Mouse (Mus musculus) spleen, postnatal 14 days (tissue): ENCODE data around the gene Icam1.
"Not testable (repeated sequence)": the region's sequence is repeated elsewhere in the genome, so short reads cannot be mapped to it uniquely, and the experiment has no call there.

Experiments
- DNase-seq, 2 experiments: peaks; one replicate each; pipeline ENCODE4 v3.0.0; 2021 to 2022; ENCODE audit warnings: low spot score in 2 of 2

Icam1 gene

DNA sequence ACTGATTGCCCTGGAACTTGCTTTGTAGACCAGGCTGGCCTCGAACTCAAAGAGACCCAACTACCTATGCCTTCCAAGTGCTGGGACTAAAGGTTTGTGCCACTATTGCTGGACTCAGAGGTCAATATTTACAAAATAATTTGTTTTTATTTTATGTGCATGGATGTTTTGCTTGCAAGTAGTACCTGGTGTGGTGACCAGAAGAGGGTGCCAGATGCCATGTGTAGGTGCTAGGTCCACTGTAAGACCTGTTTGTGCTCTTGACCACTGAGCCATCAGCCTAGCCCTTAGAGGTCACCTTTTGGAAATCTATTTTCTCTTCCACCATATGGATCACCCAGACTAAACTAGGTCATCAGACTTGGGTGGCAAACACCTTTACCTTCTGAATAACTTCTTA lies 6.9 kb downstream of the Icam1 start:
- DNase-seq: no peak

DNA sequence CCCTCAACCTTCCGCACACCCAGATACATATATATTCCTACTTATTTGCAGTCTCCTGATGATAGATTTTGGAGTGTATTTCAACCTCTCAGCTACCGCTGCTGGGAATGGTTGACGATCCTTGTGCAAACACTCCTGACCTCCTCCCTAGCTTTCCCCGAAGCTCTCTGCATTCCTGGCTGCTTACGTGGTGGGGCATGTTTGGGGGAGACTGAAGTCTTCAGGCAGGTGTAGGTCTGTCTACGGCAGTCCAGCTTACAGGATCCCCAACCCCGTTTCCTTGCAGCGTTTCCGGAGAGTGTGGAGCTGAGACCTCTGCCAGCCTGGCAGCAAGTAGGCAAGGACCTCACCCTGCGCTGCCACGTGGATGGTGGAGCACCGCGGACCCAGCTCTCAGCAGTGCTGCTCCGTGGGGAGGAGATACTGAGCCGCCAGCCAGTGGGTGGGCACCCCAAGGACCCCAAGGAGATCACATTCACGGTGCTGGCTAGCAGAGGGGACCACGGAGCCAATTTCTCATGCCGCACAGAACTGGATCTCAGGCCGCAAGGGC lies 9.5 kb downstream of the Icam1 start:
- no peak for DNase-seq

DNA sequence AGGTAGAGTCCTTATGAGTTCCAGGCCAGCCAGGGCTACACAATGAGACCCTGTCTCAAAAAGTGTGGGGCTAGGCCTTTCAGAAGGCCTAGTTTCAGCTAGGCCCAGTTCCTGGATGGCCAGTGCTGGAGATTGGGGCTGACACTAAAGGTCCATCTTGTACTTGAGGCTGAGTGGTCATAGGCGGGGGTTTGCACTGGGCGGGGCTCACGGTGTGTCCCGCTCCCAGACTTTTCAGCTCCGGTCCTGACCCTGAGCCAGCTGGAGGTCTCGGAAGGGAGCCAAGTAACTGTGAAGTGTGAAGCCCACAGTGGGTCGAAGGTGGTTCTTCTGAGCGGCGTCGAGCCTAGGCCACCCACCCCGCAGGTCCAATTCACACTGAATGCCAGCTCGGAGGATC lies 11.1 kb downstream of the Icam1 start:
- no peak for DNase-seq

DNA sequence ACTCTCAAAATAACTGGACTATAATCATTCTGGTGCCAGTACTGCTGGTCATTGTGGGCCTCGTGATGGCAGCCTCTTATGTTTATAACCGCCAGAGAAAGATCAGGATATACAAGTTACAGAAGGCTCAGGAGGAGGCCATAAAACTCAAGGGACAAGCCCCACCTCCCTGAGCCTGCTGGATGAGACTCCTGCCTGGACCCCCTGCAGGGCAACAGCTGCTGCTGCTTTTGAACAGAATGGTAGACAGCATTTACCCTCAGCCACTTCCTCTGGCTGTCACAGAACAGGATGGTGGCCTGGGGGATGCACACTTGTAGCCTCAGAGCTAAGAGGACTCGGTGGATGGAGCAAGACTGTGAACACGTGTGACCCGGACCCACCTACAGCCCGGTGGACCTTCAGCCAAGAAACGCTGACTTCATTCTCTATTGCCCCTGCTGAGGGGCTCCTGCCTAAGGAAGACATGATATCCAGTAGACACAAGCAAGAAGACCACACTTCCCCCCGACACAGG lies 12.0 kb downstream of the Icam1 start:
- DNase-seq: no peak

DNA sequence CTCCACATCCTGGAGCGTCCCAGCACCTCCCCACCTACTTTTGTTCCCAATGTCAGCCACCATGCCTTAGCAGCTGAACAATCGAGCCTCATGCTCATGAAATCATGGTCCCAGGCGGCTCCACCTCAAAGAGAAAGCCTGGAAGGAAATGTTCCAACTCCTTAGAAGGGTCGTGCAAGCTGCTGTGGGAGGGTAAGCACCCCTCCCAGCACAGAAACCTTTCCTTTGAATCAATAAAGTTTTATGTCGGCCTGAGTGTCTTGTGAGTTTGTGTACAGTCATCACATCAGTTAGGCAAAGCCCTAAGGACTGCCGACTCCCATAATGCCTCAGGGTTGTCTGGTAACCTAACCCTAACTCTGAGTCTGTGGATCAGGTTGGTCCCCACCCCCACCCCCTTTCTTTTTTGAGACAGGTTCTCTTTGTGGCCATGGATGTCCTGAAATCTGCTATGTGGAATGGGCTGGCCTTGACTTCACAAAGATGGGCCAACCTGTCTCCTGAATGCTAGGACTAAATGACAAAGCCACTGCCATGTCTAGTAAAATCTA lies 12.8 kb downstream of the Icam1 start:
- DNase-seq: no peak

DNA sequence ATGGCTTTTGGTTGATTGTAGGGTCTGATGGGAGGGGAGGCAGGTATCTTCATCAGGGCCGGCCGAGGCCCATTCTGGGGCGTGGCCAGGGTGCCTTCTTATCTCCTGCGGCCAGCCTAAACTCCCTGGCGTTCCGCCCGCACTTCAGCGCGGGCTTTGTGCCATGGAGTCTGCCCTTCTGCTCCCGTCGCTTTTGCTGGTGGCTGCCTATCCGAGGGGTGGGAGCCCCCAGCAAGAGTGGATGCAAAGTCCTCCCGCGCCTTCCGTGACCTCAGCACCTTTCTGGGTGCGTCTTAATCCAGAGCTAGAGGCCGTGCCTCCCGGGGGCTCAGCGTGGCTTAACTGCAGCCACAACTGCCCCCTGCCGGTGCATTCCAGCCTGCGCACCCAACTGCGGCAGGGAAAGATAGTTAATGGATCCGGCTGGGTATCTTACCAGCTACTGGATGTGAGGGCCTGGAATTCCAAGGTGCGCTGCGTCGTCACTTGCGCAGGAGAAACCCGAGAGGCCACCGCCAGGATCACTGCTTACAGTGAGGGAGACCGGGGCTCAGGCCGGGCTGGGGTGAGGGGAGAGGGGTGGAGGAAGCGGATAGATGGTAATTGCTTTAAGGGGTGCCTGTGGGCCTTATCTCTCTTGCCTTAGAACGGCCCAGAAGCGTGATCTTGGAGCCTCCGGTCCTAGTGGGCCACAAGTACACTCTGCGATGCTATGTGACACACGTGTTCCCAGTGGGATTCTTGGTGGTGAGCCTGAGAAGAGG lies 13.7 kb downstream of the Icam1 start, which contains the start of gene Icam4:
TSS of gene Icam4 (plus strand) at position 83 of the 764 bp plus-strand sequence.
- DNase-seq: peak; percentile 75 to 84

DNA sequence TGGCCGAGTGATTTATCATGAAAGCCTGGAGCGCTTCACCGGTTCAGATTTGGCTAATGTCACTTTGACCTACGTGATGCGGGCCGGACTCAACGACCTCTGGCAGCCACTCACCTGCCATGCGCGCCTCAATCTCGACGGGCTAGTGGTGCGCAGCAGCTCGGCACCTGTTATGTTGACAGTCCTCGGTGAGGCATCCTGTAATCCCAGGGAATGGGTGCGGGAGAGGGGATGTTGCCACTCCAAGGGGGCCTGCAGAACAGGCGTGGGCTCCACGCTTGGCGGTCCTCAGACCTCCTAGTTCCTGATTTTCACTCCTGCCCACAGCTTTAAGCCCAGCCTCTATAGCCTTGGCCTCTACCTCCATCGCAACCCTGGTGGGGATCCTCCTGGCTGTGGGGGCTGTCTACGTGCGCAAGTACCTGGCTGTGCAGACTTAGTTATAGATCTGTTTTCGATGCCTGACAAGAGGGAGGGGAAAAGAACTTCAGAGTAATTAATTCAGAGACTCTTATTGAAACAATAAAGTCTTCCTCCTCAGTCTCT lies 14.3 kb downstream of the Icam1 start:
- peak in 1 of 2 experiments; percentile 35 for DNase-seq

DNA sequence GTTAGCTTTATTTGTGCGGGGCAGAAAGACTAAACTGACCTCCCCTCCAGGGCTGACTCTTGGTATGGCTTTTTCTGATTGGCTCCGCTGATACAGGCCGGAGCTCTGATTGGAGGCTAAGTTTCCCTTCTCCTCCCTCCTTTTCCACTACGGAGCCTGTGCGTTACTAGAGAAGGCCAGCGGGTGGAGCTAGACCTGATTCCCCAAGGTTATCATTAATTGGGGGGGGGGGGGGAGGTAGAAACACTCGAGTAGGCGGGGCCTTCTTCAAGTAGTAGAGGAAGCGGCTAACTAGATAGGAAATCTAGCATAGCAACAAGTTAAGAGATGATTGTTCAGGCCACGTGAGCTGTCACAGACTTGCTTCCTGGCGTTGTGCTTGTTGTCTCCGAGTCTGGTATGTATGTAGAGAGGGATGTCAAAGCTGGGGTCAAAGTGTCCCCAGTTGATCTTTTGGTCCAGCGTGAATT lies 15.0 kb downstream of the Icam1 start:
- DNase-seq: peak; percentile 83 to 86

DNA sequence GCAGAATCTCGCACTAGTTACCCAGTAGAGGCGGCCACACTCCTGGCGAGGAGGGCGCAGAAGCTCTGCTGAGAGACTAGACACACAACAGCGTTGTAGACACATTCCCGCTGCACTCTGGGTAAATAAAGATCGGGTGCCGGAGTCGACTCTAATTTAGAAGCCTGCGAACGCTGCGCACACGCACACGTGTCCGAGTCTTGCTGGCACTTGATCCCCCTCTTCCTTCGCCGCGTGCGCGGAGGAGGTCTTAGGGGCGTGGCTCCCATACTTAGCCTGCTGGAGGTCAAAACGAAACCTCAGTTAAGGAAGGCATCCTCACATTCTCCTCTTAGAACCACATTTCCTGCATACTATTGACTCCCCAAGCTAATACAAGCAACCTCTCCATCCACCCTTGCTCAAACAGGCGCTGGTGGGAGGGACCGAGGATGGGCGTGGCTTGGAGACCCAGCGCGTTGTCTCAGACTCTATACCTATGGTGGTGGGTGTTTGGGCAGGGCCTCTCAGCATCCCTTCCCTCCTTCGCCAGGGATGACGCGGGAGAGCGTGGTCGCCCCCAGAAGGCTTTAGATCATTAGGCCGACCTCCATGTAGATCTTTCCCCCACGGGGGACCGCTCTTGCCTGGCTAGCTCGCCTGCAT lies 15.6 kb downstream of the Icam1 start:
- peak; percentile 43 to 51 for DNase-seq

DNA sequence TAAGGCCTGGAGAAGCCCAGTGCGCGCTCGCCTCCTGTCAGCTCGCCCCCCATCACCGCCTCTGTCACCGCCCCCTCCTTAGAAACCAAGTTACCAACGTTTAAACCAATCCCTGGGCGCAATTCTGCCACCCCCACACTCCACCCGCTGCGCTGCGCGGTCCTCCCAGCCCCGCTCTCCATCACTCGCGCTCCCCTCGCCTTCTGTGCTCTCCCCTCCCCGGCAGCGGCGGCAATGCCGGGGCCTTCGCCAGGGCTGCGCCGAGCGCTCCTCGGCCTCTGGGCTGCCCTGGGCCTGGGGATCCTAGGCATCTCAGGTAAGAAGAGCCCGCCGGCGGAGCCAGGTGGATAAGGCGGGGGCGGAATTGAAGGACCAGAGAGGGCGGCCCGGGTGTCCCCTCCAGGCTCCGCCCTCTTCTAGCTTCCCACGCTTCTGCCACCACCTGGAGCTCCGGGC lies 16.1 kb downstream of the Icam1 start, which contains the start of gene Icam5:
TSS of gene Icam5 (plus strand) at position 178 of the 456 bp plus-strand sequence.
- no peak for DNase-seq

DNA sequence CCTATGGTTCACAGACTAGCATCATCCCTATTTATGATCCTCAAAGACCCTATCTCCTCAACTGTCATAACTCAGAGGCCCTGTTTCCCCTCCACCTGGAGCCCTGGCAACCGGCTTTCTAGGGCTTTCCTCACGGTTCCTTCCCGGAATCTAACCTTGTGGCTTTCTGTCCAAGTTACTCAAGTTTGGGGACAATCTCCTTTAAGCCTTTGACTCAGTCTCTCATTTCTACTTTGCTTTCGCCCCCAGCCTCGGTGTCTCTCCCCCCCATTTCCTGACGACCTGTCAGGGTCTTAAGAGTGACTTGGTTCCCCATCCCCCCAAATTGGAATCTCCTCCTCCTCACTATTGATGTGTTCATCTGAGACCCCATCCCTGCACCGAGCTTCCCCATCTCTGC lies 16.7 kb downstream of the Icam1 start:
- no peak for DNase-seq

DNA sequence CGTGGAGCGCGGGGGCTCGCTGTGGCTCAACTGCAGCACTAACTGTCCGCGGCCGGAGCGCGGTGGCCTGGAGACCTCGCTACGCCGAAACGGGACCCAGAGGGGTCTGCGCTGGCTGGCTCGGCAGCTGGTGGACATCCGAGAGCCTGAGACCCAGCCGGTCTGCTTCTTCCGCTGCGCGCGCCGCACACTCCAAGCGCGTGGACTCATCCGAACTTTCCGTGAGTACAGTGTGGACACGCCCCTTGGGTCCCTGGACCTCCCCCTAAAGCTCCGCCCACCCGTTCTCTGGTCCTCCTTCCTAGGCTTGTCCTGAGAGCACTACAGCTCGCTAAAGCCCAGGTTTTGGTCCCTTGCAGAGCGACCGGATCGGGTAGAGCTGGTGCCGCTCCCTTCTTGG lies 17.4 kb downstream of the Icam1 start:
- peak; percentile 79 to 84 for DNase-seq

DNA sequence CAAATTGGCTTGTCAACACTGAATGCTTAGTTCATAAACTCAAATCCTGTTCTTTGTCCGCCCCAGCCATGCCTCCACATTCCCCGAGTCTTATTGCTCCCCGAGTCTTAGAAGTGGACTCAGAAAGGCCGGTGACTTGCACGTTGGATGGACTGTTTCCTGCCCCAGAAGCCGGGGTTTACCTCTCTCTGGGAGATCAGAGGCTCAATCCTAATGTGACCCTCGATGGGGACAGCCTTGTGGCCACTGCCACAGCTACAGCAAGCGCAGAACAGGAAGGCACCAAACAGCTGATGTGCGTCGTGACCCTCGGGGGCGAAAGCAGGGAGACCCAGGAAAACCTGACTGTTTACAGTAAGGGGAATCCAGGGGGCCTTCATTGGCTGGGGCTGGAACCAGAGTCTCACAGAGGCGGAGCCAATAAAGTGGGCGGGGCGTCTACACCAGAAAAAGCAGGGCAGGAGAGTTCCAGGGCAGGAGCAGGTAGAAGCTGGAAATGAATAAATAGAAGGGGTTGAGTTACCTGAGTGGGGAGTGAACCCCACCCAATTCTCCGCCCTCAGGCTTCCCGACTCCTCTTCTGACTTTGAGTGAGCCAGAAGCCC lies 18.8 kb downstream of the Icam1 start:
- no peak for DNase-seq

DNA sequence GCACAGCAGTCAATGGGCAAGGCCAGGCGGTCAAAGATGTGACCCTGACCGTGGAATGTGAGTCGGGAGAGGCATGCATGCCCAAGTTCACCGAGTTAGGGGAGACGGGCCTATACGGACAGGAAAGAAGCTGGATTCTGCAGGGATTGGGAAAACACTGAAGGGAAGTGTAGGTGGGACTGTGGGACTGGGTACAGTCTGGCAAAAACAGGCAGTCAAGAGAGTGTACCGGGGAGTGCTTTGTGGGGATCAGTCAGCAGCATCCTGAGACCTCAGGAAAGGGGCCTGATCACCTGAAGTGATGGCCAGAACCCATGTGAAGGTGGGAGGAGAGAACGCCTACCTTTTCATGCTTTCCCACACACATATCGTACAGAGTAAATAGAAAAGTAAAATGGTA lies 19.8 kb downstream of the Icam1 start:
- no peak for DNase-seq

DNA sequence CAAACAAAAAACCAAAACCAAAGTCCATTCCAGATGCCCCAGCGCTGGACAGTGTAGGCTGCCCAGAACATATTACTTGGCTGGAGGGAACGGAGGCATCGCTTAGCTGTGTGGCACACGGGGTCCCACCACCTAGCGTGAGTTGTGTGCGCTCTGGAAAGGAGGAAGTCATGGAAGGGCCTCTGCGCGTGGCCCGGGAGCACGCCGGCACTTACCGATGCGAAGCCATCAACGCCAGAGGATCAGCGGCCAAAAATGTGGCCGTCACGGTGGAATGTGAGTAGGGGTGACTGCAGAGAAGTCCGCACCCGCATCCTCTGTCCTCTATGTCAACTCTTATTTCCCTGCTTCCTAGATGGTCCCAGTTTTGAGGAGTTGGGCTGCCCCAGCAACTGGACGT lies 20.4 kb downstream of the Icam1 start:
- DNase-seq: no peak

DNA sequence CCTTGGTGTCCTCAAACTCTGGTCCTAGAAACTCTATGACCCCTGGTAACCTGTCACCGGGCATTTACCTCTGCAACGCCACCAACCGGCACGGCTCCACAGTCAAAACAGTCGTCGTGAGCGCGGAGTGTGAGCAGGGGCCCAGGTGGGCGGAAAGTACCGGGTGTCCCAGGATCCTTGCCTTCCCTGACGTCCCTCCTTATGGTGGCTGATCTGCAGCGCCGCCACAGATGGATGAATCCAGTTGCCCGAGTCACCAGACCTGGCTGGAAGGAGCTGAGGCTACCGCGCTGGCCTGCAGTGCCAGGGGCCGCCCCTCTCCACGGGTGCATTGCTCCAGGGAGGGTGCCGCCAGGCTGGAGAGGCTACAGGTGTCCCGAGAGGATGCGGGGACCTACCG lies 20.9 kb downstream of the Icam1 start:
- DNase-seq: no peak

DNA sequence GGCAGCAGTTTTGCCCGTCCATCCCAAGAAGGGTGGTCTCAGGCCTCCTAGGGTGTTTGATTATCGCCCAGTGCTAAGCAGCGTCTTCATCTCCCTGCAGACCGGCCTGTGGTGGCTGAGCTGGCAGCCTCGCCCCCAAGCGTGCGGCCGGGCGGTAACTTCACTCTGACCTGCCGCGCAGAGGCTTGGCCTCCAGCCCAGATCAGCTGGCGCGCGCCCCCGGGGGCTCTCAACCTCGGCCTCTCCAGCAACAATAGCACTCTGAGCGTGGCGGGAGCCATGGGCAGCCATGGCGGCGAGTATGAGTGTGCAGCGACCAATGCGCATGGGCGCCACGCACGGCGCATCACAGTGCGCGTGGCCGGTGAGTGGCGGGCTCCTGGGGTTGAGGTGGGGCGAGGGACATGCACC lies 21.7 kb downstream of the Icam1 start:
- no peak for DNase-seq

DNA sequence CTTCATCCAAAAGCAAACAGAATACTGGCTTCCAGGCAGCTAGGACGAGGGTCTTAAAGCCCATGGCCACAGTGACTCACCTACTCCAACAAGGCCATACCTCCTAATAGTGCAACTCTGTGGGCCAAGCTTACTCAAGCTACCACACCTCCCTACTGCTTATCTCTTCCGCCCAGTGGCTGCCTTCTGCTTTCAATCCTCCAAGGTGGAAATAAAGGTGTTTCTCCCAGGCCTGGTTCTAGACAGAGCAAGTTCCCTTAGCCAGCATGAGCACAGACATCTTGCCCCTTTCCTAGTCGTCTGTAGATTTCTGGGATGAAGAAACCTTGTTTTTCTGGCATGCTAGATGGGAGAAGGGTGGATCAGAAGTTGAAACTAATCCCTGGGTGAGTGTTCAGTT lies 24.0 kb downstream of the Icam1 start:
- no peak for DNase-seq

DNA sequence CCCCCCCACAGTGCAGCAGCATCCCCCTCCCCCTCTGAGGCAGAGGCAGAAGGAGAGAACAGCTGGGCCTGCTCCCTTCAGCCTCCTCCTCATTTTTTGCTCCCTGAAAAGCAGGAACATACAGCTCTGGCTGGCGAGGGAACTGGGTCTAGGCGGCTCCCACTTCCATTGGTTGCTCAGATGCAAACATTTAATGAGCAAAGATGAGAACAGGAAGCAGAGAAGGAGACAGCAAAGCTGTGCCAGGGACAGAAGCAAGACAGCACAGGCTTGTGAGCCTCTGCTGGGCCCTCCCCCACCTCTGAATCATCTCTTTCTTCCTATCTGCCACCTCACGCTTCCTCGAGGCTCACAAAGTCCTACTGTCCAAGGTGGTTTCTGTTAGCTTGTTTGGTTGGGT lies 25.5 kb downstream of the Icam1 start:
- no peak for DNase-seq

DNA sequence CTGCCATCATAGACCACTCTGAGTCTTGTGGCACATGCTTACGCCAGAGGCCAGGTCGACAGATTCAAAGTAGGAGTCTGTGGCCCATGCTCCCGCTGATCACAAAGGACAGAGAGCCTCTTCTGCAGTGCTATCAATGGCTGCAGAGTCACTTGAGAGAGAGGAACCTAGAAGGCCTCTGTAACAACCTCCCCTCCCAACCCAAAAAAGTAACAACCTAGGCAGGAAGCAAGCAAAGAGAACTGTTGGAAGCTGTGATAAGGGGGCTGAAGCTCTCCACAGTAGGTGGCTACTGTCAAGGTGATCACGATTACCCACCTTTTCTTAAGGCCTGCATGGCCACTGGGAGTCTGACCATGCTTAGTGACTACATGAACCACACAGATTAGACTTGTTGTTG lies 27.8 kb downstream of the Icam1 start:
- DNase-seq: no peak

DNA sequence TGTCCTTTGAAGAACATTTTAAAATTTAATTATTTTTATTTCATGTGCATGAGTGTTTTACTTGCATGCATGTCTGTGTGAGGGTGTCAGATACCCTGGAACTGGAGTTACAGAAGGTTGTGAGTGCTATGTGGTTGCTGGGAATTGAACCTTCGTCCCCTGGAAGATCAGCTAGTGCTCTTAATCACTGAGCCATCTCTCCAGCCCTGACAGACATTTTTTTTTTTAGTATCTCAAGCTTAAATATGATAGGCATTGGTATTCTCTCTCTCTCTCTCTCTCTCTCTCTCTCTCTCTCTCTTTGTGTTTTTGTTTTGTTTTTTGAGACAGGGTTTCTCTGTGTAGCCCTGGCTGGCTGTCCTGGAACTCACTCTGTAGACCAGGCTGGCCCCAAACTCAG lies 29.0 kb downstream of the Icam1 start:
- not testable (repeated sequence) for DNase-seq

DNA sequence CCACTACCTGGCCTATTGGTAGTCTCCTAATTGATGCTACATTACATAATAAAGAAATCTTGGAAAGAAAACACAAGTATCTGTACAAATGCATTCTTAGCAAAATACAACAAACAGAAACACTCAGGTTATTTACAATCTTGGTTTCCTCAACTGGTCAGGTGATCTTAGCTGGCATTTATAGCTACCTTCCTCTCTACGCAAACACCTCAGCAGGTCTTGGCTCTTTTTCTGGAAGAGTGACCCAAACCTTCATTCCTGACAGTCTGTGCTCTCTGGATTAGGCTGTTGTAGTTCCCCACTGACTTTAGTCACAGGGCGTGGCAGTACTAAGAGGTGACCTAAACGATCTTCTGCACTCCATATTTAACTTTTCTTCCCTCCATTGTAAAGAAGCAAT lies 29.4 kb downstream of the Icam1 start:
- DNase-seq: no peak
